Mouse (Mus musculus): ENCODE measurements around the gene Gpr26. TPM values are rescaled to one million over a fixed set of nuclear protein-coding genes. Genes with fewer than 3 reads are reported as not detected.
A peak's percentile ranks its signal among the peaks of the same experiment; 100 is the strongest.

Gpr26 gene
- polyA plus RNA-seq, 1 experiment from 2014 or later: 0.14 TPM

- Histone ChIP-seq H3K4me1 (replicated peaks; ENCODE audit: control insufficient read depth, insufficient read depth, low read length) (peaks cover 10% of the 10 kb centered on the region; the same call in 1 of the 2 replicates), H3K4me2 (replicated peaks; ENCODE audit: low read depth, low read length) (peak overlapping the region; percentile 74), H3K9ac (ENCODE audit: low read depth, low read length) (peak overlapping the region; percentile 37; the same call in 1 of the 2 replicates), H3K4me3 (ENCODE audit: low read depth, low read length) (peak overlapping the region; percentile 40), H3K27me3 (ENCODE audit: control insufficient read depth, insufficient read depth, low read length) (peaks cover 34% of the 10 kb centered on the region), H3K27ac (ENCODE audit: low read depth, low read length) (no peak overlapping the region), H3K36me3 (ENCODE audit: control insufficient read depth, insufficient read depth, low read length) (no peaks in the 10 kb centered on the region), H3K9me3 (ENCODE audit: control insufficient read depth, low read length) (no peaks in the 10 kb centered on the region)
- whole genome bisulfite sequencing: 7% methylated on average over 57 of the region's 57 CpGs
- DNase-seq (ENCODE audit: low spot score) (peak; percentile 59), ATAC-seq (ENCODE audit: low FRiP score) (no peak)
Observed at GRCm38 (mm10) chr7:131966916-131967494, 745 bp downstream of the Gpr26 start.

- H3K4me1 ChIP-seq (replicated peaks; ENCODE audit: control insufficient read depth, insufficient read depth, low read length): peaks cover 10% of the 10 kb centered on the region; the same call in 1 of the 2 replicates
- ATAC-seq (ENCODE audit: low FRiP score): no peak
- H3K36me3 ChIP-seq (ENCODE audit: control insufficient read depth, insufficient read depth, low read length): no peaks in the 10 kb centered on the region
- H3K27me3 ChIP-seq (ENCODE audit: control insufficient read depth, insufficient read depth, low read length): peaks cover 32% of the 10 kb centered on the region
- no peak overlapping the region for H3K9ac ChIP-seq (ENCODE audit: low read depth, low read length)
- no peak overlapping the region for H3K27ac ChIP-seq (ENCODE audit: low read depth, low read length)
- DNase-seq (ENCODE audit: low spot score): no peak
- no peak overlapping the region for H3K4me3 ChIP-seq (ENCODE audit: low read depth, low read length)
- no peaks in the 10 kb centered on the region for H3K9me3 ChIP-seq (ENCODE audit: control insufficient read depth, low read length)
- 61% methylated on average over 3 of the region's 3 CpGs for WGBS
- H3K4me2 ChIP-seq (replicated peaks; ENCODE audit: low read depth, low read length): no peak overlapping the region
Observed at GRCm38 (mm10) chr7:131970255-131970654, 4.0 kb downstream of the Gpr26 start.

GRCm38 (mm10) chr7:131975867-131976266 is 9.6 kb downstream of the Gpr26 start:
- Histone ChIP-seq H3K27me3 (ENCODE audit: control insufficient read depth, insufficient read depth, low read length) (no peaks in the 10 kb centered on the region), H3K9me3 (ENCODE audit: control insufficient read depth, low read length) (no peaks in the 10 kb centered on the region), H3K4me1 (replicated peaks; ENCODE audit: control insufficient read depth, insufficient read depth, low read length) (no peaks in the 10 kb centered on the region), H3K4me2 (replicated peaks; ENCODE audit: low read depth, low read length) (no peak overlapping the region), H3K4me3 (ENCODE audit: low read depth, low read length) (no peak overlapping the region), H3K36me3 (ENCODE audit: control insufficient read depth, insufficient read depth, low read length) (no peaks in the 10 kb centered on the region), H3K27ac (ENCODE audit: low read depth, low read length) (no peak overlapping the region), H3K9ac (ENCODE audit: low read depth, low read length) (no peak overlapping the region)
- DNase-seq (ENCODE audit: low spot score): no peak
- no peak for ATAC-seq (ENCODE audit: low FRiP score)
- 74% methylated on average over 6 of the region's 6 CpGs for WGBS

- no peak overlapping the region for H3K4me2 ChIP-seq (replicated peaks; ENCODE audit: low read depth, low read length)
- ATAC-seq (ENCODE audit: low FRiP score) (no peak), DNase-seq (ENCODE audit: low spot score) (no peak)
- WGBS: 80% methylated on average over 11 of the region's 11 CpGs
- no peaks in the 10 kb centered on the region for H3K4me1 ChIP-seq (replicated peaks; ENCODE audit: control insufficient read depth, insufficient read depth, low read length)
- no peak overlapping the region for H3K9ac ChIP-seq (ENCODE audit: low read depth, low read length)
- H3K4me3 ChIP-seq (ENCODE audit: low read depth, low read length): no peak overlapping the region
- H3K27ac ChIP-seq (ENCODE audit: low read depth, low read length): no peak overlapping the region
- no peaks in the 10 kb centered on the region for H3K27me3 ChIP-seq (ENCODE audit: control insufficient read depth, insufficient read depth, low read length)
- no peaks in the 10 kb centered on the region for H3K36me3 ChIP-seq (ENCODE audit: control insufficient read depth, insufficient read depth, low read length)
- no peaks in the 10 kb centered on the region for H3K9me3 ChIP-seq (ENCODE audit: control insufficient read depth, low read length)
Observed at GRCm38 (mm10) chr7:131978609-131979008, 12.3 kb downstream of the Gpr26 start.

- ATAC-seq (ENCODE audit: low FRiP score) (no peak), DNase-seq (ENCODE audit: low spot score) (no peak)
- H3K4me1 ChIP-seq (replicated peaks; ENCODE audit: control insufficient read depth, insufficient read depth, low read length): no peaks in the 10 kb centered on the region
- no peak overlapping the region for H3K4me2 ChIP-seq (replicated peaks; ENCODE audit: low read depth, low read length)
- 35% methylated on average over 6 of the region's 6 CpGs for WGBS
- H3K36me3 ChIP-seq (ENCODE audit: control insufficient read depth, insufficient read depth, low read length): no peaks in the 10 kb centered on the region
- H3K27me3 ChIP-seq (ENCODE audit: control insufficient read depth, insufficient read depth, low read length): no peaks in the 10 kb centered on the region
- no peaks in the 10 kb centered on the region for H3K9me3 ChIP-seq (ENCODE audit: control insufficient read depth, low read length)
- no peak overlapping the region for H3K9ac ChIP-seq (ENCODE audit: low read depth, low read length)
- no peak overlapping the region for H3K27ac ChIP-seq (ENCODE audit: low read depth, low read length)
- no peak overlapping the region for H3K4me3 ChIP-seq (ENCODE audit: low read depth, low read length)
Observed at GRCm38 (mm10) chr7:131989056-131989455, 22.8 kb downstream of the Gpr26 start.

- no peak overlapping the region for H3K9ac ChIP-seq (ENCODE audit: low read depth, low read length)
- H3K4me2 ChIP-seq (replicated peaks; ENCODE audit: low read depth, low read length): no peak overlapping the region
- WGBS: 50% methylated on average over 1 of the region's 1 CpGs
- no peaks in the 10 kb centered on the region for H3K36me3 ChIP-seq (ENCODE audit: control insufficient read depth, insufficient read depth, low read length)
- no peaks in the 10 kb centered on the region for H3K4me1 ChIP-seq (replicated peaks; ENCODE audit: control insufficient read depth, insufficient read depth, low read length)
- no peak for DNase-seq (ENCODE audit: low spot score)
- H3K27ac ChIP-seq (ENCODE audit: low read depth, low read length): no peak overlapping the region
- H3K27me3 ChIP-seq (ENCODE audit: control insufficient read depth, insufficient read depth, low read length): no peaks in the 10 kb centered on the region
- H3K9me3 ChIP-seq (ENCODE audit: control insufficient read depth, low read length): no peaks in the 10 kb centered on the region
- ATAC-seq (ENCODE audit: low FRiP score): no peak
- no peak overlapping the region for H3K4me3 ChIP-seq (ENCODE audit: low read depth, low read length)
Observed at GRCm38 (mm10) chr7:131992226-131992625, 26.0 kb downstream of the Gpr26 start.

GRCm38 (mm10) chr7:131992873-131993272 is 26.6 kb downstream of the Gpr26 start:
- Histone ChIP-seq H3K4me1 (replicated peaks; ENCODE audit: control insufficient read depth, insufficient read depth, low read length) (no peaks in the 10 kb centered on the region), H3K4me2 (replicated peaks; ENCODE audit: low read depth, low read length) (no peak overlapping the region), H3K27me3 (ENCODE audit: control insufficient read depth, insufficient read depth, low read length) (no peaks in the 10 kb centered on the region), H3K36me3 (ENCODE audit: control insufficient read depth, insufficient read depth, low read length) (no peaks in the 10 kb centered on the region), H3K27ac (ENCODE audit: low read depth, low read length) (no peak overlapping the region), H3K9me3 (ENCODE audit: control insufficient read depth, low read length) (no peaks in the 10 kb centered on the region), H3K9ac (ENCODE audit: low read depth, low read length) (no peak overlapping the region), H3K4me3 (ENCODE audit: low read depth, low read length) (no peak overlapping the region)
- ATAC-seq (ENCODE audit: low FRiP score) (no peak), DNase-seq (ENCODE audit: low spot score) (no peak)
- 73% methylated on average over 3 of the region's 3 CpGs for WGBS

- no peak overlapping the region for H3K9ac ChIP-seq (ENCODE audit: low read depth, low read length)
- ATAC-seq (ENCODE audit: low FRiP score): no peak
- 83% methylated on average over 14 of the region's 14 CpGs for WGBS
Observed at GRCm38 (mm10) chr7:132005996-132006696, 39.9 kb downstream of the Gpr26 start.

GRCm38 (mm10) chr7:132009002-132009401 is 42.7 kb downstream of the Gpr26 start:
- 83% methylated on average over 7 of the region's 7 CpGs for WGBS
- no peak for ATAC-seq (ENCODE audit: low FRiP score)
- Histone ChIP-seq H3K4me3 (ENCODE audit: low read depth, low read length) (no peak overlapping the region), H3K9ac (ENCODE audit: low read depth, low read length) (no peak overlapping the region), H3K36me3 (ENCODE audit: control insufficient read depth, insufficient read depth, low read length) (no peaks in the 10 kb centered on the region), H3K27ac (ENCODE audit: low read depth, low read length) (no peak overlapping the region), H3K27me3 (ENCODE audit: control insufficient read depth, insufficient read depth, low read length) (no peaks in the 10 kb centered on the region), H3K4me1 (replicated peaks; ENCODE audit: control insufficient read depth, insufficient read depth, low read length) (0 out of 2 replicates have a peak, but pooled peaks cover 6% of the 10 kb centered on the region), H3K9me3 (ENCODE audit: control insufficient read depth, low read length) (no peaks in the 10 kb centered on the region), H3K4me2 (replicated peaks; ENCODE audit: low read depth, low read length) (no peak overlapping the region)
- no peak for DNase-seq (ENCODE audit: low spot score)

More at GRCm38 (mm10) chr7:132005996-132006696, 39.9 kb downstream of the Gpr26 start:
- DNase-seq (ENCODE audit: low spot score): no peak
- no peaks in the 10 kb centered on the region for H3K27me3 ChIP-seq (ENCODE audit: control insufficient read depth, insufficient read depth, low read length)
- H3K36me3 ChIP-seq (ENCODE audit: control insufficient read depth, insufficient read depth, low read length): no peaks in the 10 kb centered on the region
- no peaks in the 10 kb centered on the region for H3K4me1 ChIP-seq (replicated peaks; ENCODE audit: control insufficient read depth, insufficient read depth, low read length)
- H3K9me3 ChIP-seq (ENCODE audit: control insufficient read depth, low read length): no peaks in the 10 kb centered on the region
- H3K4me2 ChIP-seq (replicated peaks; ENCODE audit: low read depth, low read length): no peak overlapping the region
- no peak overlapping the region for H3K27ac ChIP-seq (ENCODE audit: low read depth, low read length)
- no peak overlapping the region for H3K4me3 ChIP-seq (ENCODE audit: low read depth, low read length)
